Mouse (Mus musculus): ENCODE data around the gene Ppp1r18. TPM values are rescaled to one million over a fixed set of nuclear protein-coding genes. Genes with fewer than 3 reads are reported as not detected.

The Ppp1r18 gene
- 19.8 and 21.0 TPM in 2 replicates for polyA plus RNA-seq (2015; fragmentation: Nextera tagmentation; extraction: Ambion mirVana)

DNA sequence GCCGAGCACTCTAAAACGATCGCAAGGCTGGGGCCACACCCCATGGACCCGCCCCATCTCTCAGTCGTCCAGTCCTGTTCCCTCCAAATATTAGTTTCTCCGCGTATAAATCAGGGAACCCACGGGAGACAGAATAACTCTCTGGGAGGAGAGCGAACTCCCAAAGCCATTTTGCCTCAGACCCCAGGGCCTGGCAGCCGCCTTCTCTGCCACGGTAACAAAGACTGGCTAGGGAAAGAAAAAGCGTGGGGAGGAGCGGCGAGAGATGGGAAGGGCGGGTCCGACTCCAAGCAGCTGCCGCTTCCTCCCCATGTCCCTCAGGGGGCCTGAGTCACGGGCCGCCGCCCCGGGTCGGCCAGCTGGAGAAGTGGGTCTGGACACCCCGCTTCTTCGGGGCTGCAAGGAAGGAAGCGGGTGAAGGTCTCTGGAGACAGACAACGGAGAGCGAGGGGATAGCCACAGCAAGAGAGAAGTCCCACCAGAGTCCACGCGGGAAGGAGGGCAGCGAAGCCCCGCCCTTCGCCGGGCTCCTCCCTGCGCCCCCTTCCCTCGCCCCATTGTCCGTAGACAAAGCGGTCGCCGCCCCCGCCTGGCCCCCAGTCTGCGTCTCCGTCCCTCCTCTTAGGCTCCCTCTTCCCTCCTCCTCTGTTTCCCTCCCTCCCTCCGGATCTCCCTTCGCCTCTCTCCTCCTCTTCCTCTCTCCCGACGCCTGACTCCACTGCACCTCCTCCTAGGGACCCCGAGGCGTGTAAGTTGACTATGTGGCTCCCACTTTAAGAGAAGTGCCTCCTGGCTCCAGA lies at the start of gene Ppp1r18:
Gene Ppp1r18 (plus strand): TSS at position 113 of the 800 bp plus-strand sequence.
- Histone ChIP-seq H3K27ac (replicated peaks) (peak within 1 kb of the TSS; percentile 97), H3K4me1 (peaks cover 59% of the 10 kb centered on the region), H3K9me3 (no peaks in the 10 kb centered on the region), H3K9ac (peak within 1 kb of the TSS; percentile 91), H3K36me3 (peaks cover 11% of the 10 kb centered on the region), H3K4me3 (peak within 1 kb of the TSS; percentile 68), H3K27me3 (replicated peaks) (no peaks in the 10 kb centered on the region), H3K4me2 (peak within 1 kb of the TSS; percentile 96)
- ATAC-seq (ENCODE audit: extremely low read depth, insufficient number of reproducible peaks, low FRiP score, low TSS enrichment): peak; percentile 31; the same call in 1 of the 2 replicates
- 1% methylated on average over 46 of the region's 48 CpGs for WGBS

- Histone ChIP-seq H3K4me1 (peaks cover 71% of the 10 kb centered on the region), H3K27ac (replicated peaks) (peak overlapping the region; percentile 99), H3K9ac (peak overlapping the region; percentile 66), H3K36me3 (no peaks in the 10 kb centered on the region), H3K9me3 (no peaks in the 10 kb centered on the region), H3K4me3 (no peak overlapping the region), H3K27me3 (replicated peaks) (no peaks in the 10 kb centered on the region), H3K4me2 (peak overlapping the region; percentile 22; the same call in 1 of the 2 replicates)
- no peak for ATAC-seq (ENCODE audit: extremely low read depth, insufficient number of reproducible peaks, low FRiP score, low TSS enrichment)
- WGBS: 52% methylated on average over 7 of the region's 7 CpGs
These were observed 49.6 kb upstream of the Ppp1r18 start for GRCm38 (mm10) chr17:35815836-35816235.

GRCm38 (mm10) chr17:35816686-35817085 lies 48.7 kb upstream of the Ppp1r18 start:
- H3K27me3 ChIP-seq (replicated peaks): no peaks in the 10 kb centered on the region
- H3K4me3 ChIP-seq: no peak overlapping the region
- H3K27ac ChIP-seq (replicated peaks): peak overlapping the region; percentile 99
- no peaks in the 10 kb centered on the region for H3K36me3 ChIP-seq
- WGBS: 48% methylated on average over 8 of the region's 14 CpGs
- no peaks in the 10 kb centered on the region for H3K9me3 ChIP-seq
- H3K4me1 ChIP-seq: peaks cover 68% of the 10 kb centered on the region
- ATAC-seq (ENCODE audit: extremely low read depth, insufficient number of reproducible peaks, low FRiP score, low TSS enrichment): no peak
- peak overlapping the region; percentile 66 for H3K9ac ChIP-seq
- no peak overlapping the region for H3K4me2 ChIP-seq

DNA sequence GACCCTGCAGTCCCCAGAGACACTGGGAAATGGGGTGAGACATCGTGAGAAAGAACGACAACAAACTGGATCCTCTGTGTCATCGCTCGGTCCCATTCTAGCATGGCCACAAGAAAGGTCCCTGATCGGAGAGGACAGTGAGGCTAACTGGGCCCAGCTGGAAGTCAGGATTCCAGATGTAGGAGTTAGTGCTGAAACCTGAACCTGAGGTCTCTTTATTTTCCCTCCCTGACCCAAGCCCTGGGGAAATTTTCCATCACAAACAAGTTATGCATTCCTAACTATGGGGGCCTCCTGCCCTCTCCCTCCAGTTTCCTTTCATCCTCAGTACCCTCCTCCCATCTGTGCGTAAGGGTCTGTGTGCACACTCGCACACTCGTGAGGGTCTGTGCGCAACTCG lies 48.2 kb upstream of the Ppp1r18 start:
- Histone ChIP-seq H3K9me3 (no peaks in the 10 kb centered on the region), H3K27me3 (replicated peaks) (no peaks in the 10 kb centered on the region), H3K4me2 (no peak overlapping the region), H3K4me1 (peaks cover 62% of the 10 kb centered on the region), H3K9ac (peak overlapping the region; percentile 33; the same call in 1 of the 2 replicates), H3K4me3 (no peak overlapping the region), H3K36me3 (no peaks in the 10 kb centered on the region), H3K27ac (replicated peaks) (0 out of 2 replicates have a peak overlapping the region, but pooled peaks have one; percentile 24)
- ATAC-seq (ENCODE audit: extremely low read depth, insufficient number of reproducible peaks, low FRiP score, low TSS enrichment): no peak
- WGBS: 60% methylated on average over 10 of the region's 10 CpGs

DNA sequence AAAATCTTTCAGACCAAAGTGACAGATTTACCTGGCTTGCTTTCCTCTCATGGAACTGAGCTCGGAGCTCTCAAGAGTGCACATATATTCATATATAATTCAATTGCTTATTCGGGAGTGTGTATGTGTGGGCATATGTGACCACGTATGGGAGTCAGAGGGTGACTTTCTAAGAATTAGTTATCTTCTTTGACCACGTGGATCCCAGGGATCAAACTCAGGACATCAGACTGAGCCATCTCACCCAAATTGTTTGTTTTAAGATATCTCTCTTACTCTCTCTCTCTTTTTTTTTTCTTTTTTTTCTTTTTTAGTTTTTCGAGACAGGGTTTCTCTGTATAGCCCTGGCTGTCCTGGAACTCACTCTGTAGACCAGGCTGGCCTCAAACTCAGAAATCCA lies 45.3 kb upstream of the Ppp1r18 start:
- 71% methylated on average over 5 of the region's 5 CpGs for WGBS
- Histone ChIP-seq H3K4me1 (peaks cover 51% of the 10 kb centered on the region), H3K36me3 (peaks cover 7% of the 10 kb centered on the region), H3K4me3 (no peak overlapping the region), H3K4me2 (no peak overlapping the region), H3K27me3 (replicated peaks) (no peaks in the 10 kb centered on the region), H3K9ac (no peak overlapping the region), H3K27ac (replicated peaks) (no peak overlapping the region), H3K9me3 (no peaks in the 10 kb centered on the region)
- ATAC-seq (ENCODE audit: extremely low read depth, insufficient number of reproducible peaks, low FRiP score, low TSS enrichment): no peak

DNA sequence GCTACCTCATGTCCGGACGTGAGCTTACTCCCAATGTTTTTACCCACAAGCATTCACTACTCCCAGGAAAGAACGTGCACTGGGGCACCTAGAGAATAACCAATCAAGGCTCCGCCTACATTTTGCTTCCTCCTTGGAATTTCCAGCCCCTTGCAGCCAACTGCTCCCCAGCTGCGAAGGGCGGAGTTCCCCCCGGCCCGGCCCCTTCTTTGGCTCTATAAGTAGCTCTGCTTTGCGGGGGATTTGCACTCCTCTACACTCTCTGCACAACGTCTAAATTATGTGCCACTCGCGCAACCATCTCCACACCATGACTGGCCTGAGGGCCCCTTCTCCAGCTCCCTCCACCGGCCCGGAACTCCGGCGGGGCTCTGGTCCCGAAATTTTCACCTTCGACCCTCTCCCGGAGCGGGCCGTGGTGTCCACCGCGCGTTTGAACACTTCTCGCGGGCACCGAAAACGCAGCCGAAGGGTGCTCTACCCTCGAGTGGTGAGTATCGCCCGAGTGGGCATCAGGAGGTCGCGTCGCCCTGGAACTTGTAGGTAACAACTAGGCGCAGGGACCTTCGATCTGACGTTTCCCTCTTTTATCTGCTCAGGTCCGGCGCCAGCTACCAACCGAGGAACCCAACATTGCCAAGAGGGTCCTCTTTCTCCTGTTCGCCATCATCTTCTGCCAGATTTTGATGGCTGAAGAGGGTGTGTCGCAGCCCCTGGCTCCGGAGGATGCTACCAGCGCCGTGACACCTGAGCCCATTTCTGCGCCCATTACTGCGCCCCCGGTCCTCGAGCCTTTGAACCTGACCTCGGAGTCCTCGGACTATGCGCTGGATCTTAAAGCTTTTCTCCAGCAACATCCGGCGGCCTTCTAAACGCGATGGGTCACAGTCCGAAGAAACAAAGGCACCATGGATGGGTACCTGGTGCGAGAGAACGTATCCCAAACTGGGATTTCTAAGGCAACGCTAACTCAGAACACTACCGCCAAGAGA lies 43.7 kb upstream of the Ppp1r18 start, which contains the start of gene Ier3:
Gene Ier3 (plus strand): TSS at position 246 of the 992 bp plus-strand sequence.
- H3K27ac ChIP-seq (replicated peaks): peak within 1 kb of the TSS; percentile 89
- WGBS: under 1% methylated on average over 62 of the region's 62 CpGs
- peak within 1 kb of the TSS; percentile 94 for H3K9ac ChIP-seq
- peak within 1 kb of the TSS; percentile 88 for H3K4me2 ChIP-seq
- H3K4me1 ChIP-seq: peaks cover 36% of the 10 kb centered on the region
- ATAC-seq (ENCODE audit: extremely low read depth, insufficient number of reproducible peaks, low FRiP score, low TSS enrichment): peak; percentile 11; the same call in 1 of the 2 replicates
- no peaks in the 10 kb centered on the region for H3K9me3 ChIP-seq
- peaks cover 23% of the 10 kb centered on the region for H3K36me3 ChIP-seq
- H3K4me3 ChIP-seq: peak within 1 kb of the TSS; percentile 87
- no peaks in the 10 kb centered on the region for H3K27me3 ChIP-seq (replicated peaks)

GRCm38 (mm10) chr17:35822564-35822963 lies 42.8 kb upstream of the Ppp1r18 start:
- Histone ChIP-seq H3K9ac (peak overlapping the region; percentile 94), H3K36me3 (peaks cover 31% of the 10 kb centered on the region), H3K4me2 (peak overlapping the region; percentile 88), H3K9me3 (no peaks in the 10 kb centered on the region), H3K27me3 (replicated peaks) (no peaks in the 10 kb centered on the region), H3K4me3 (peak overlapping the region; percentile 87), H3K4me1 (peaks cover 28% of the 10 kb centered on the region), H3K27ac (replicated peaks) (peak overlapping the region; percentile 89)
- no peak for ATAC-seq (ENCODE audit: extremely low read depth, insufficient number of reproducible peaks, low FRiP score, low TSS enrichment)
- WGBS: 2% methylated on average over 11 of the region's 11 CpGs

GRCm38 (mm10) chr17:35822964-35823937 lies 42.1 kb upstream of the Ppp1r18 start, which contains the start of gene Flot1:
Gene Flot1, plus strand, starts transcription at chr17:35823230.
- peak within 1 kb of the TSS; percentile 87 for H3K4me3 ChIP-seq
- peak; percentile 76 for ATAC-seq (ENCODE audit: extremely low read depth, insufficient number of reproducible peaks, low FRiP score, low TSS enrichment)
- H3K27me3 ChIP-seq (replicated peaks): no peaks in the 10 kb centered on the region
- peak within 1 kb of the TSS; percentile 94 for H3K9ac ChIP-seq
- peaks cover 38% of the 10 kb centered on the region for H3K36me3 ChIP-seq
- peak within 1 kb of the TSS; percentile 91 for H3K27ac ChIP-seq (replicated peaks)
- no peaks in the 10 kb centered on the region for H3K9me3 ChIP-seq
- H3K4me1 ChIP-seq: peaks cover 28% of the 10 kb centered on the region
- WGBS: under 1% methylated on average over 44 of the region's 47 CpGs
- peak within 1 kb of the TSS; percentile 88 for H3K4me2 ChIP-seq

GRCm38 (mm10) chr17:35824402-35824801 lies 41.0 kb upstream of the Ppp1r18 start:
- H3K4me2 ChIP-seq: peak overlapping the region; percentile 88
- peak overlapping the region; percentile 91; the same call in 1 of the 2 replicates for H3K27ac ChIP-seq (replicated peaks)
- WGBS: 57% methylated on average over 7 of the region's 7 CpGs
- peaks cover 28% of the 10 kb centered on the region for H3K4me1 ChIP-seq
- H3K9me3 ChIP-seq: no peaks in the 10 kb centered on the region
- peaks cover 50% of the 10 kb centered on the region for H3K36me3 ChIP-seq
- no peaks in the 10 kb centered on the region for H3K27me3 ChIP-seq (replicated peaks)
- peak overlapping the region; percentile 87 for H3K4me3 ChIP-seq
- H3K9ac ChIP-seq: peak overlapping the region; percentile 94
- ATAC-seq (ENCODE audit: extremely low read depth, insufficient number of reproducible peaks, low FRiP score, low TSS enrichment): no peak

All from heart, embryonic 13.5 days (tissue).